Mouse (Mus musculus): ENCODE results near the gene Prss22. TPM values are rescaled to one million over a fixed set of nuclear protein-coding genes. Genes with fewer than 3 reads are reported as not detected.

The Prss22 gene
- polyA plus RNA-seq, 1 experiment from 2014 or later, result 0.12 TPM

DNA sequence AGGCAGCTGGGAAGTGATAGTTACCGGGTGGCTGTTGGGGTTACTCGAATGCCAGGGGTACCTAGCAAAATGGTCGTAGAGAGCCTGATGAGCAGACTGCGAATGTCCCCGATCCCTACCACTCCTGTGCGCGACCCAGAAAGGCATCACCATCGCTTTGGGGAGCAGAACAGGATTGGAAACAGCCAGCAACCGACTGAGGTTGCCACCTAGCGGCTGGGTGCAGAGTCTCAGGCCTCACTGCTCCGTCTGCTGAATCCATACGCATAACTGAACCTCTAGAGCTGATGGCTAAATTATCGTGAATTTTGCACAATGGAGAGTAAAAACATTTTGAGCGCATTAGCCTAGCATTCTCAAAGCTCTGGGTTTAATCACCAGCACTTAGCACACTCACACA, 17.8 kb upstream of the Prss22 start:
- Histone ChIP-seq H3K9me3 (no peaks in the 10 kb centered on the region), H3K27ac (no peak overlapping the region), H3K36me3 (no peaks in the 10 kb centered on the region), H3K27me3 (no peaks in the 10 kb centered on the region), H3K4me3 (replicated peaks) (no peak overlapping the region), H3K4me1 (replicated peaks) (no peaks in the 10 kb centered on the region), H3K4me2 (replicated peaks) (no peak overlapping the region), H3K9ac (replicated peaks) (no peak overlapping the region)
- WGBS, result 29% methylated on average over 14 of the region's 14 CpGs
- ATAC-seq, result no peak

- no peaks in the 10 kb centered on the region for H3K27me3 ChIP-seq
- H3K36me3 ChIP-seq, result no peaks in the 10 kb centered on the region
- H3K27ac ChIP-seq, result no peak overlapping the region
- no peak overlapping the region for H3K4me2 ChIP-seq (replicated peaks)
- no peaks in the 10 kb centered on the region for H3K4me1 ChIP-seq (replicated peaks)
- ATAC-seq, result no peak
- H3K9me3 ChIP-seq, result no peaks in the 10 kb centered on the region
- H3K9ac ChIP-seq (replicated peaks), result no peak overlapping the region
- 85% methylated on average over 5 of the region's 5 CpGs for WGBS
- H3K4me3 ChIP-seq (replicated peaks), result no peak overlapping the region
Measured at GRCm38 (mm10) chr17:24014433-24014965, 16.6 kb upstream of the Prss22 start.

DNA sequence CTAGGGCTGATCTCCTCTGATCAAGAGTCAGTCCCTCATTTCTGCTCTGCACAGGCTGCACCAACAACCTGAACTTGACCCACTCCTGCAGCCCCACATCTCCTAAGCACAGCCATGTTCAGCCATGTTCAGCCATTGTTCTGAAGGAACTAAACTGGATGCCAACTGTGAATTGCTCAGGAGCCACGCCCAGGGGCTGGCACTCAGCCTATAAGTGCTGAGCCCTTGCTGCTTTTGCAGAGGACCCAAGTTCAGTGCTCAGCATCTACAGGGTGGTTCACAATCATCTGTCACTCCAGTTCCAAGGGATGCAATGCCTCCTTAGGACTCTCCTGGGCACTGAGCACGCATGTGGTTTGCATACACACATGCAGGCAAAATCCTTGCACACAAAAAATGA, 15.0 kb upstream of the Prss22 start:
- Histone ChIP-seq H3K9me3 (no peaks in the 10 kb centered on the region), H3K36me3 (no peaks in the 10 kb centered on the region), H3K4me2 (replicated peaks) (no peak overlapping the region), H3K27me3 (no peaks in the 10 kb centered on the region; the same call in 1 of the 2 replicates), H3K4me1 (replicated peaks) (no peaks in the 10 kb centered on the region), H3K4me3 (replicated peaks) (no peak overlapping the region), H3K27ac (no peak overlapping the region), H3K9ac (replicated peaks) (no peak overlapping the region)
- WGBS, result 81% methylated on average over 2 of the region's 2 CpGs
- no peak for ATAC-seq

GRCm38 (mm10) chr17:24009617-24010016, 11.7 kb upstream of the Prss22 start:
- Histone ChIP-seq H3K9me3 (no peaks in the 10 kb centered on the region), H3K9ac (replicated peaks) (no peak overlapping the region), H3K36me3 (no peaks in the 10 kb centered on the region), H3K27me3 (no peaks in the 10 kb centered on the region; the same call in 1 of the 2 replicates), H3K4me2 (replicated peaks) (no peak overlapping the region), H3K27ac (no peak overlapping the region), H3K4me1 (replicated peaks) (no peaks in the 10 kb centered on the region), H3K4me3 (replicated peaks) (no peak overlapping the region)
- 61% methylated on average over 5 of the region's 5 CpGs for WGBS
- no peak for ATAC-seq

DNA sequence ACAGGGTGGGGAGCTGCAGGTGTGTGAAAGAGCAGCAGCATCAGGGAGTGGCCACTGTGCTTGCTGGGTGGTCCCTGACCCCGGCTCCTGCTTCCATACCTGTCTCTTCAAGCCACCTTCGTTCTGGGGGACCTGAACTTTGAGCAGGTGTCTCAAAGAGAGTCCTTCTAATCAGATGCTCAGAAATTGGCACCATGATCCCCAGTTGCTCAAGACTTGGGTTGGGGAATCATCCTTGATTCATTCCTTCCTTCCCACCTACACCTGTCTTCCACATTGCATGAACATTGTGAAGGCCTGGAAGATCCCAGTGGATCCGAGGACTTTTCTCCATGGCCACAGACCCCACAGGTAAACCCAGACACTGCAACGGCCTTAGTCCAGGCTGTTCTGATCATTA, 10.2 kb upstream of the Prss22 start:
- Histone ChIP-seq H3K9me3 (no peaks in the 10 kb centered on the region), H3K27ac (no peak overlapping the region), H3K9ac (replicated peaks) (no peak overlapping the region), H3K27me3 (no peaks in the 10 kb centered on the region; the same call in 1 of the 2 replicates), H3K4me1 (replicated peaks) (no peaks in the 10 kb centered on the region), H3K36me3 (no peaks in the 10 kb centered on the region), H3K4me2 (replicated peaks) (no peak overlapping the region), H3K4me3 (replicated peaks) (no peak overlapping the region)
- ATAC-seq, result no peak
- 83% methylated on average over 4 of the region's 4 CpGs for WGBS

DNA sequence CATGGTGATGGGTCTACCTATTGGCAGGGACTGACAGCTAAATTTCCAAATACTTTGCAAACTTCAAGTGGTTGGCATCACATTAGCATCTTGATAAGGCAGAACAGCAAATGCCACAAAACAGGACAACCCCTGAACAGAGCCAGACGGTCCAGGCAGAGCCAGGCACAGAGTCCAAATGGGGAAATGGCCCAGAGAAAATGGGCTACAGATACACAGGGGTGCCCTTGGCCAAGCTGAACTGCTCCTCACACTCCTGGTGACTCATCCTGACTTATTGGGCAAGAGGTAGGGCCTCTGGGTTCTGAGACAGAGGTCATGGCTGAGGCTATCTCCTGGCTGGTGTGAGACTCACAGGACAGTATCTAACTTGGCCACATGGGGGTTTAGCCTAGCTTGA, 9.5 kb upstream of the Prss22 start:
- H3K4me3 ChIP-seq (replicated peaks), result no peak overlapping the region
- no peaks in the 10 kb centered on the region for H3K9me3 ChIP-seq
- H3K4me2 ChIP-seq (replicated peaks), result no peak overlapping the region
- no peaks in the 10 kb centered on the region for H3K4me1 ChIP-seq (replicated peaks)
- no peak overlapping the region for H3K27ac ChIP-seq
- H3K9ac ChIP-seq (replicated peaks), result no peak overlapping the region
- 77% methylated on average over 1 of the region's 1 CpGs for WGBS
- H3K36me3 ChIP-seq, result no peaks in the 10 kb centered on the region
- no peak for ATAC-seq
- H3K27me3 ChIP-seq, result no peaks in the 10 kb centered on the region; the same call in 1 of the 2 replicates

DNA sequence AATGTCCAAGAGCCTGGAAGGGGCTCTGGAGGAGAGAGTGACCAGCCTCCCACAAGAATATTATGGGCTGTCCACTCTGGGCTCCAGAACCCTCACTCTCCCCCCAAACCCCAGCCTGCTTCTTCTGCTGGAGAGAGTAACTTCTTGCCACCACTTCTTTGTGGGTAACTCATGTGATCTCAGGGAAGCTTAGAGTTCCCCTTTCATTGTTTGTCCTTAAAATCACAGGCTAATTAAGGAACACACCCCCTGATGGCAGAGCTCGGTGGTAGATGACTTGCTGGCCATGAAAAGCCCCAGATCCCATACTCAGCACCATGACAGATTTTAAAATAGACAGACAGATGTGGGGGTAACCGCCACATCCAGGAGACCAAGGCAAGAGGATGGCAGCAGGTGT, 9.0 kb upstream of the Prss22 start:
- Histone ChIP-seq H3K9me3 (no peaks in the 10 kb centered on the region), H3K36me3 (no peaks in the 10 kb centered on the region), H3K27me3 (no peaks in the 10 kb centered on the region; the same call in 1 of the 2 replicates), H3K4me1 (replicated peaks) (no peaks in the 10 kb centered on the region), H3K4me2 (replicated peaks) (no peak overlapping the region), H3K4me3 (replicated peaks) (no peak overlapping the region), H3K9ac (replicated peaks) (no peak overlapping the region), H3K27ac (no peak overlapping the region)
- no peak for ATAC-seq
- WGBS, result 55% methylated on average over 2 of the region's 2 CpGs

DNA sequence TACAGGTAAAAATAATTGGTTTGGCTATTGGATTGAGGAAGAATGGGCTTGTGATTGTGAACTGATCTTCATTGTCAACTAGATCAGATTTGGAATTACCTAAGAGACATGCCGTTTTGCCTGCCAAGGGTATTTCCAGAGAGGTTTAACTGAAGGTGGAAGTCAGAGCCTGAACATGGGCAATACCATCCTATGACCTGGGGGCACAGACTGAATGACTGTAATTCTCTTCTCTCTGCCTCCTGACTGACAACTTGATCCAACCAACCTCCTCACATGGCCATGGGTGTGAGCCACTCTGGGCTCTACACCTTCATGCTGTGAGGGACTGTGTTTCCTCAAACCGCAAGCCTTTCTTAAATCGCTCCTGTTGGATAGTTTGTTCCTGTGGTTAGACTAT, 7.1 kb upstream of the Prss22 start:
- Histone ChIP-seq H3K9ac (replicated peaks) (no peak overlapping the region), H3K4me3 (replicated peaks) (no peak overlapping the region), H3K27me3 (no peaks in the 10 kb centered on the region; the same call in 1 of the 2 replicates), H3K4me1 (replicated peaks) (no peaks in the 10 kb centered on the region), H3K9me3 (no peaks in the 10 kb centered on the region), H3K27ac (no peak overlapping the region), H3K4me2 (replicated peaks) (no peak overlapping the region), H3K36me3 (no peaks in the 10 kb centered on the region)
- ATAC-seq, result no peak
- 99% methylated on average over 3 of the region's 3 CpGs for WGBS

DNA sequence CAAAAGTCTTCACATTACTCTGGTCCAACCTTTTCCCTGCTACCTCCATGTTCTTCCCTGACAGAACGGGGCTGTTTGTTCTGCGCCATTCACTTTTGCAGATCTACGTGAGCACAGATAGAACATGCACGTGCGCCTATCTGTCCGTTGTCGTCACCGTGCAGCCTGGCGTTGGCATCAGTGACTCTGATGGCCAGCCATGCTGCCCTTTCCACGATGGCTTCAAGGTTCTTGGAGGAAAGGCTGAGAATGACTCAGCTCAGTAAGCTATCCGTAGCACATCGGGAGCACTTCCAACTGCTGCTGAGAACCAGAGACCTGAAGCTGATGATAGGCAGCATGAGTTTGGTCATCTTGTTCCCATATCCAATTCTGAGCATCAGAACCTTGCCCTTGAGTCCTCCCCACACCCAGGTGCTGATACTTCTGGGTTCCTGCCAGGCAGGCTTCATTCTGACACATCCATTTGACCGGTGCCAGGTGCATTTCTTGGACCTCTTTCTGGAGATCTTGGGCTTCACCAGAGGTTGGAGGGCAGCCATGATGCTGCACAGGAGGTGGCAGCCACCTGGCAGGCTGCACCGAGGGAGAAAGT, 6.3 kb upstream of the Prss22 start:
- ATAC-seq, result no peak
- Histone ChIP-seq H3K9me3 (no peaks in the 10 kb centered on the region), H3K9ac (replicated peaks) (no peak overlapping the region), H3K36me3 (no peaks in the 10 kb centered on the region), H3K4me1 (replicated peaks) (no peaks in the 10 kb centered on the region), H3K4me3 (replicated peaks) (no peak overlapping the region), H3K27ac (no peak overlapping the region), H3K27me3 (no peaks in the 10 kb centered on the region; the same call in 1 of the 2 replicates), H3K4me2 (replicated peaks) (no peak overlapping the region)
- 91% methylated on average over 14 of the region's 14 CpGs for WGBS

DNA sequence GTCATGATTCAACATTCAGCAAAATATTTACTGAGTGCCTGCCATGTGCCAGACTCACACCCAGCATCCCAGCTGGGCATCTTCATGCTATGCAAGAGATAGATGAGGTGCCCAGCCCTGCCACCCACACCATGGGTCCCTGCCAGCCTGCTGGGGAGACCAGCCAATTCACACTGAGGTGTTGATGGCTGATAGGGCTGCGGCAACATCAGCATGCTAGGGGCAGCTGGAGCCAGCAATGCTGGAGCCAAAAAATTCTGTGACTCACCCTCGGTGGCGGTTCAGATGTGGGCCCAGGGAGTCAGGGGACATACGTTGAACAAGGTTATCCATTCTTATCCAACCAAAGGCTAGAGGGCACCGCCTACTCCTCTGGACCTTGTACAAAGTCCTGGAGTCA, 2.5 kb upstream of the Prss22 start:
- Histone ChIP-seq H3K27me3 (no peaks in the 10 kb centered on the region), H3K4me1 (replicated peaks) (no peaks in the 10 kb centered on the region), H3K27ac (no peak overlapping the region), H3K9ac (replicated peaks) (no peak overlapping the region), H3K36me3 (no peaks in the 10 kb centered on the region), H3K9me3 (no peaks in the 10 kb centered on the region), H3K4me2 (replicated peaks) (no peak overlapping the region), H3K4me3 (replicated peaks) (no peak overlapping the region)
- ATAC-seq, result no peak
- 89% methylated on average over 5 of the region's 5 CpGs for WGBS

DNA sequence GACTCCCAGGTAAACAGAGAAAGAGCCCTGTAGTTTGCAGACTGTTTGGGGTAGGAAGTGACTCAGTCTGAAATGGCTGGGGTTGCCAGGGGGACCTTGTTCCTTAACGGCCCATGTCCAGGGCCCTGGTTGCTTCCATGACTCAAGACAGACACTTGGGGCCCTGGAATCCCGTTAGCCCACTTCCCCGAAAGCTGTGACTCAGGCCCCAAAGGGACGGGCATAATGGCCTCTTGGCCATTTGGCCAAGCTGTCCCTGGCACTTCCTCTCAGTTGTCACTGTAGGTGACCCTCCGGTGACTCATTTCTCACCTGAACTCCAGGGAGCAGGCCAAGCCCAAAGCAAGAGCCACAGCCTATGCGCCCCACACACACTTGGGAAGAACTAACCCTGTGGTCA, 483 bp upstream of the Prss22 start:
- no peak overlapping the region for H3K4me3 ChIP-seq (replicated peaks)
- no peak overlapping the region for H3K4me2 ChIP-seq (replicated peaks)
- no peak overlapping the region for H3K27ac ChIP-seq
- H3K9ac ChIP-seq (replicated peaks), result no peak overlapping the region
- 0 out of 2 replicates have a peak, but pooled peaks cover 4% of the 10 kb centered on the region for H3K4me1 ChIP-seq (replicated peaks)
- ATAC-seq, result no peak
- WGBS, result 81% methylated on average over 6 of the region's 6 CpGs
- no peaks in the 10 kb centered on the region for H3K9me3 ChIP-seq
- H3K36me3 ChIP-seq, result no peaks in the 10 kb centered on the region
- H3K27me3 ChIP-seq, result peaks cover 11% of the 10 kb centered on the region; the same call in 1 of the 2 replicates

GRCm38 (mm10) chr17:23995421-23995820, 2.5 kb downstream of the Prss22 start:
- peaks cover 11% of the 10 kb centered on the region; the same call in 1 of the 2 replicates for H3K27me3 ChIP-seq
- no peak overlapping the region for H3K27ac ChIP-seq
- H3K4me2 ChIP-seq (replicated peaks), result no peak overlapping the region
- 14% methylated on average over 1 of the region's 1 CpGs for WGBS
- H3K4me1 ChIP-seq (replicated peaks), result peaks cover 8% of the 10 kb centered on the region; the same call in 1 of the 2 replicates
- no peak for ATAC-seq
- H3K36me3 ChIP-seq, result no peaks in the 10 kb centered on the region
- no peak overlapping the region for H3K9ac ChIP-seq (replicated peaks)
- no peak overlapping the region for H3K4me3 ChIP-seq (replicated peaks)
- no peaks in the 10 kb centered on the region for H3K9me3 ChIP-seq

GRCm38 (mm10) chr17:23994667-23995066, 3.2 kb downstream of the Prss22 start:
- no peak for ATAC-seq
- 69% methylated on average over 7 of the region's 7 CpGs for WGBS
- no peak overlapping the region for H3K9ac ChIP-seq (replicated peaks)

More at GRCm38 (mm10) chr17:23994667-23995066, 3.2 kb downstream of the Prss22 start:
- Histone ChIP-seq H3K4me2 (replicated peaks) (no peak overlapping the region), H3K27me3 (peaks cover 11% of the 10 kb centered on the region; the same call in 1 of the 2 replicates), H3K4me1 (replicated peaks) (peaks cover 8% of the 10 kb centered on the region; the same call in 1 of the 2 replicates), H3K4me3 (replicated peaks) (no peak overlapping the region), H3K9me3 (no peaks in the 10 kb centered on the region), H3K27ac (no peak overlapping the region), H3K36me3 (no peaks in the 10 kb centered on the region)
